Mouse (Mus musculus) effector memory CD4-positive, alpha-beta T cell, adult 7 months (primary cell): Measurements from ENCODE around the gene Gm10553. TPM values are rescaled to one million over a fixed set of nuclear protein-coding genes. Genes with fewer than 3 reads are reported as not detected.

Experiments
- polyA plus RNA-seq: library from polyadenylated mRNA; unstranded; fragments of 100-300 nt; shearing (Covaris generic); gene quantifications from one replicate; pipeline ENCODE4 v1.2.1, GENCODE M21; 2017

Gm10553 gene
- 2.6 TPM for polyA plus RNA-seq

DNA sequence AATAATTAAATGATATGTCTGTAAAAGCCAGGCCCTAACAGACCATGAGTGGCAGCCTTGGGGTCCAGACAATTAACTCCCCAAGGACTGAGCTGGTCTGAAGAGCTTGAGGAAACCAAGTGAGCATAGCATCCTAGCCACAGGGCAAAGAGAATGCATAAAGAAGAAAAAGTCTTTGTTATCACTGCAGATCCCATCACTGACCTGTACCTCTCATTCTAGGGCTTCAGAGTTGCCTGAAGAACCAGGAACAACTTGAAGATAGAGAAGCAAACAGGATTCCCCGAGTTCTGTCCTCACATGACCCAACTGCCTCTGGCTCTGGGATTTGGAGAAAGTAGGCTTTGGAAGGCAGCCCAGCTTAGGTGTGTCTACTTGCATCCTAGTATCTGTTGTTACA lies at the start of gene Gm10553:
Gene Gm10553, plus strand, starts transcription at position 301 of the 400 bp plus-strand sequence.

DNA sequence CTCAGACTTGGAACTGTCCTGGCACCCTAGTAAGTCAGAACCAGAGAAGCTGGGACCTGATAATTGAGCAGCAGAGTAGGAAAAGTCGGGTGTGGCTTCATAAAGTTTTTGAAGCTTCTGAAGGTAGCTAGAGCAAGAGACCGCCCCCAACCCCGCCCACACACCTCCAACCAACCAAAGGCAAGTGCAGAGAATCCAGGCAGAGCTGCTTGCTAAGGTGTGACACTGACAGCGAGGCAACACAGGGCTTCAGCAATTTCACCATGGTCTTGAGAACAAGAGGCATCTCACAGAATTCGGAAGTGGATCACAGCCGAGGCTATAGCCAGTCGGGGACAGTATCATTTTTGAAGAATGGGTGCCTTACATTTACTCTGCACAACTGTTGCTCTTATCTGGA lies 9.8 kb downstream of the Gm10553 start, which contains the start of gene A530032D15Rik:
Gene A530032D15Rik, minus strand, starts transcription at position 101 of the 400 bp plus-strand sequence.

Other genes with a start within 250 kb of the Gm10553 start
- gene Slc16a14, start 165.0 kb upstream of the Gm10553 start, polyA plus RNA-seq, result not detected
- 1.1 TPM for gene A530032D15Rik, start 9.7 kb downstream of the Gm10553 start, polyA plus RNA-seq
- 13.6 TPM for gene C130026I21Rik, start 170.4 kb downstream of the Gm10553 start, polyA plus RNA-seq